Comparison of ENCODE assay signal across 8 mouse cellular contexts in genomic region chr5:124424723-124425411, GRCm38 (mm10). TPM values are rescaled to one million over a fixed set of nuclear protein-coding genes. Genes with fewer than 3 reads are reported as not detected.
DNase-seq lines count a peak whose midpoint lies in the region; ATAC-seq lines count a peak whose summit lies in the region.

No protein-coding gene starts in this region.

- no peaks in the 10 kb centered on the region for H3K27me3 ChIP-seq in heart, embryonic 11.5 days (ENCODE audit: control insufficient read depth, insufficient read depth, low read length)
- no peaks in the 10 kb centered on the region for H3K27me3 ChIP-seq in kidney, embryonic 15.5 days

- under 1% methylated on average over 63 of the region's 63 CpGs for WGBS in heart, embryonic 11.5 days (ENCODE audit: insufficient replicate concordance)
- 1% methylated on average over 63 of the region's 63 CpGs for WGBS in kidney, embryonic 15.5 days

- peaks cover 4% of the 10 kb centered on the region; the same call in 1 of the 2 replicates for H3K4me1 ChIP-seq in heart, embryonic 11.5 days (ENCODE audit: control insufficient read depth, insufficient read depth, low read length)
- 0 out of 2 replicates have a peak, but pooled peaks cover 19% of the 10 kb centered on the region for H3K4me1 ChIP-seq in kidney, embryonic 15.5 days

- no peaks in the 10 kb centered on the region for H3K9me3 ChIP-seq in heart, embryonic 11.5 days (replicated peaks; ENCODE audit: control insufficient read depth, low read length)
- H3K9me3 ChIP-seq in kidney, embryonic 15.5 days (replicated peaks) = no peaks in the 10 kb centered on the region

- H3K4me3 ChIP-seq in heart, embryonic 11.5 days (ENCODE audit: low read depth, low read length) = peak overlapping the region; percentile 70
- H3K4me3 ChIP-seq in kidney, embryonic 15.5 days (replicated peaks) = peak overlapping the region; percentile 99

- H3K27ac ChIP-seq in heart, embryonic 11.5 days (ENCODE audit: low read depth, low read length) = peak overlapping the region; percentile 84
- peak overlapping the region; percentile 87 for H3K27ac ChIP-seq in kidney, embryonic 15.5 days

- H3K4me2 ChIP-seq in heart, embryonic 11.5 days = peak overlapping the region; percentile 85
- H3K4me2 ChIP-seq in kidney, embryonic 15.5 days = peak overlapping the region; percentile 87

- H3K9ac ChIP-seq in heart, embryonic 11.5 days (ENCODE audit: low read depth, low read length) = peak overlapping the region; percentile 98
- peak overlapping the region; percentile 94 for H3K9ac ChIP-seq in kidney, embryonic 15.5 days

- peak; percentile 68 for DNase-seq in adrenal gland, adult 2 months
- no peak for DNase-seq in adrenal gland, adult 8-10 months
- DNase-seq in thymus, adult 18-20 months = peak; percentile 37 to 49
- DNase-seq in thymus, postnatal 4 days = no peak
- peak; percentile 30 to 36 for DNase-seq in spleen, postnatal 14 days (ENCODE audit: low spot score in 2 of 2)

- H3K36me3 ChIP-seq in heart, embryonic 11.5 days (ENCODE audit: control insufficient read depth, insufficient read depth, low read length) = no peaks in the 10 kb centered on the region
- H3K36me3 ChIP-seq in kidney, embryonic 15.5 days = peaks cover 13% of the 10 kb centered on the region

- peak; percentile 39 for ATAC-seq in heart, embryonic 11.5 days (replicated peaks; ENCODE audit: insufficient number of reproducible peaks, low FRiP score, low TSS enrichment)
- ATAC-seq in kidney, embryonic 15.5 days (replicated peaks; ENCODE audit: low FRiP score) = peak; percentile 68
- peak; percentile 40 for ATAC-seq in megakaryocyte, adult 5-6 weeks (ENCODE audit: poor library complexity, severe bottlenecking)

RNA-seq across cellular contexts. Expression of gene Sbno1, which starts 0.9 kb away (rescaled TPM):
- total RNA-seq in adrenal gland, adult 2 months (2021) = 100 to 1,000 TPM in 1 of 2 experiments, 10 to 100 TPM in 1; 74.1 to 119 TPM
- polyA plus RNA-seq in adrenal gland, adult 2 months (2012; rRNA removed) = 6.0 and 6.9 TPM in 2 replicates
- 100 to 1,000 TPM in 2 of 4 experiments, 10 to 100 TPM in 2; 86.8 to 120 (median 107) TPM for total RNA-seq in adrenal gland, adult 8-10 months (2022)
- polyA plus RNA-seq in heart, embryonic 11.5 days (2014; fragmentation: Nextera tagmentation; extraction: Ambion mirVana) = 59.9 and 81.6 TPM in 2 replicates
- 90.0 and 96.2 TPM in 2 replicates for polyA plus RNA-seq in kidney, embryonic 15.5 days (2015; fragmentation: Nextera tagmentation; extraction: Ambion mirVana)
- 65.5 and 82.0 TPM in 2 replicates for total RNA-seq in megakaryocyte, adult 5-6 weeks (2015)
- total RNA-seq in megakaryocyte, adult 5-6 weeks (2017) = 147 and 182 TPM in 2 replicates

RNA-seq across cellular contexts. Expression of gene Kmt5a, which starts 14.9 kb away (rescaled TPM):
- total RNA-seq in adrenal gland, adult 2 months (2021) = 100 to 1,000 TPM; 127 to 288 TPM
- 48.9 and 65.7 TPM in 2 replicates for polyA plus RNA-seq in adrenal gland, adult 2 months (2012; rRNA removed)
- total RNA-seq in adrenal gland, adult 8-10 months (2022) = 100 to 1,000 TPM; 107 to 196 (median 137) TPM
- 89.5 and 93.9 TPM in 2 replicates for polyA plus RNA-seq in heart, embryonic 11.5 days (2014; fragmentation: Nextera tagmentation; extraction: Ambion mirVana)
- polyA plus RNA-seq in kidney, embryonic 15.5 days (2015; fragmentation: Nextera tagmentation; extraction: Ambion mirVana) = 45.5 and 49.9 TPM in 2 replicates
- 370 and 380 TPM in 2 replicates for total RNA-seq in megakaryocyte, adult 5-6 weeks (2015)
- total RNA-seq in megakaryocyte, adult 5-6 weeks (2017) = 240 and 272 TPM in 2 replicates

RNA-seq across cellular contexts. Expression of gene Rilpl2, which starts 53.3 kb away (rescaled TPM):
- total RNA-seq in adrenal gland, adult 2 months (2021) = 10 to 100 TPM; 16.6 to 31.2 TPM
- polyA plus RNA-seq in adrenal gland, adult 2 months (2012; rRNA removed) = 38.5 and 44.1 TPM in 2 replicates
- total RNA-seq in adrenal gland, adult 8-10 months (2022) = 10 to 100 TPM; 26.3 to 29.7 (median 29.2) TPM
- polyA plus RNA-seq in heart, embryonic 11.5 days (2014; fragmentation: Nextera tagmentation; extraction: Ambion mirVana) = 15.5 and 16.3 TPM in 2 replicates
- 29.6 and 32.8 TPM in 2 replicates for polyA plus RNA-seq in kidney, embryonic 15.5 days (2015; fragmentation: Nextera tagmentation; extraction: Ambion mirVana)
- 42.8 and 45.4 TPM in 2 replicates for total RNA-seq in megakaryocyte, adult 5-6 weeks (2015)
- total RNA-seq in megakaryocyte, adult 5-6 weeks (2017) = 42.5 and 42.9 TPM in 2 replicates

RNA-seq across cellular contexts. Expression of gene Snrnp35, which starts 58.1 kb away (rescaled TPM):
- total RNA-seq in adrenal gland, adult 2 months (2021) = 10 to 100 TPM; 19.0 to 25.7 TPM
- 1.4 and 1.8 TPM in 2 replicates for polyA plus RNA-seq in adrenal gland, adult 2 months (2012; rRNA removed)
- 10 to 100 TPM; 17.1 to 23.2 (median 17.5) TPM for total RNA-seq in adrenal gland, adult 8-10 months (2022)
- 12.4 and 12.8 TPM in 2 replicates for polyA plus RNA-seq in heart, embryonic 11.5 days (2014; fragmentation: Nextera tagmentation; extraction: Ambion mirVana)
- polyA plus RNA-seq in kidney, embryonic 15.5 days (2015; fragmentation: Nextera tagmentation; extraction: Ambion mirVana) = 26.7 and 27.4 TPM in 2 replicates
- total RNA-seq in megakaryocyte, adult 5-6 weeks (2015) = 3.8 and 5.7 TPM in 2 replicates
- 10.6 and 12.0 TPM in 2 replicates for total RNA-seq in megakaryocyte, adult 5-6 weeks (2017)

Comparison
In these comparisons a context has a peak if more than half of its experiments do, and no peak if none do; other contexts are left out.
1. DNase-seq: peak in adrenal gland, adult 2 months (single experiment), thymus, adult 18-20 months (2 of 2) and spleen, postnatal 14 days (2 of 2); none in adrenal gland, adult 8-10 months (single experiment) and thymus, postnatal 4 days (single experiment).
2. Peak in every context shown above with its lines, with median percentiles within 50 percentile points of each other: ATAC-seq.